Mouse (Mus musculus): ENCODE measurements around the gene Cdrt4.

DNA sequence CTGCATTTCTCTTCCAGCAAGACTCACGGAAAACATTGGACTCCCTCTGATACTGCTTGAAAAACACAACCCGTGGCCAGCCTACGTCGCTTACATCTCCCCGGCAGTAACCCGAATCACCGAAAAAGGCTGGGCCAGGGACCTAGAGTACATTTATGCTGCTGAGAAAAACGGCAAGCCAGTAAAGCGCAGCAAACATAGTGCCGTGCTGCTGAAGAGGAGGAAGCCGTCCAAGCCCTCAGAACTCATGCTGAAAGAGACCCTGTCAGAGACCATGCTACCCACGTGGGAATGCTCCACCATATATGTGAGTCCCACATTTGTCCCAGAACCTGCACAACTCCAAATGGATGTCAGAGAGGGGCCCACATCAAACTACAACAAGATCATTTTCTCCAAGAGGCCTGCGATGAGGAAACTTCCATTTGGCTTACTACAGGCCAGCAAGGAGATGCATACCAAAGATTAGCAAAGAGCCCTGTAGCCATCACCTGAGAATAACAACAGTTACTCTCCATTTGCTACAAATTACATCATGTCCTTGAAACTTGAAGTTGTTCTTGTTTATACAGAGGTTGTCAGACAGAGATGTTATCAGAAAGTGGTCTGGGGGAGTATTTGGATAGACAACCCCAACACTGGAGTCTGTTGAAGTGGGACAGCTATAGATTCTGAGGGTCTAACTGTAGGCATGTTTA is 41.7 kb downstream of the Cdrt4 start:
- TF ChIP-seq CTCF (IDR thresholded peaks at IDR 0.05; ENCODE audit: control insufficient read depth, insufficient read depth, insufficient read length), result no peak
- TF ChIP-seq MYOD1 (IDR thresholded peaks at IDR 0.05; ENCODE audit: control insufficient read depth, insufficient read length, low read depth), result no peak
- TF ChIP-seq MYOG (IDR thresholded peaks at IDR 0.05; ENCODE audit: control insufficient read depth, extremely low read depth, insufficient read length), result no peak

All from C2C12 (cell line).